Mouse (Mus musculus) layer of hippocampus, postnatal 10 days (tissue): ENCODE results near the gene Ing4. TPM values are rescaled to one million over a fixed set of nuclear protein-coding genes. Genes with fewer than 3 reads are reported as not detected.

ENCODE experiments used
- DNase-seq, 2 experiments: peaks; one replicate each; pipeline ENCODE4 v3.0.0; 2021; ENCODE audit warnings: low spot score in 2 of 2
- long read RNA-seq: library from polyadenylated mRNA; stranded (forward); transcript quantifications from one replicate; pipeline ENCODE4 v2.0.0, GENCODE M21; 2023
- total RNA-seq, 2 experiments: library from RNA; stranded (reverse); gene quantifications; 2 replicates each; pipeline ENCODE4 v1.2.3; 2021

Gene Ing4
- 10 to 100 TPM; 57.4 to 62.4 TPM for total RNA-seq
- long read RNA-seq, transcript Ing4-205 (8 exons, 1,446 nt), result minor isoform, 7 of 97 reads
- long read RNA-seq, transcript Ing4-201 (8 exons, 1,629 nt), result major isoform, 47 of 97 reads
- long read RNA-seq, partial matches to known transcripts, result 5 of 97 reads
- long read RNA-seq, other reads (novel, unspliced or antisense), result 38 of 97 reads

GRCm38 (mm10) chr6:125039533-125040153, at the start of gene Ing4:
Gene Ing4 (plus strand): TSS chr6:125039760.
- peak; percentile 84 to 87 for DNase-seq

- peak; percentile 20 for DNase-seq
Observed at GRCm38 (mm10) chr6:124992241-124992640, 47.3 kb upstream of the Ing4 start.

DNA sequence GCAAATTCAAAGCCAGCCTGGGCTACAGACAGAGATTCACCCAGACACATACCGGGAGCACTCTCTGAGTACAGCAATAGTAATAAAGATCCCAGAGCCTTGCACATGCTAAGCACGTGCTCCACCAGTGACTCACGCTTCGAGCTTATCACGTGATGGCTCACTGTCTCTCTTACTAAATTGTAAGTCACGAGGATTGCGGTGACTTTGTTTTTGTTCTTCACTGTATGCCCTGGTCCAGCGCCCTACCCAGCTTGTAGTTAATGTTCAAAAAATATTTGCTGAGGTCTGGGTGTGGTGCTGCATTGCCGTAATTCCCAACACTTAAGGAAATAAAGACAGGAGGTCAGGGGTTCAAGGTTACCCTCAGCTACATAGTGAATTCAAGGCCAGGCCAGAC, 46.2 kb upstream of the Ing4 start:
- peak in 1 of 2 experiments; percentile 10 for DNase-seq

DNA sequence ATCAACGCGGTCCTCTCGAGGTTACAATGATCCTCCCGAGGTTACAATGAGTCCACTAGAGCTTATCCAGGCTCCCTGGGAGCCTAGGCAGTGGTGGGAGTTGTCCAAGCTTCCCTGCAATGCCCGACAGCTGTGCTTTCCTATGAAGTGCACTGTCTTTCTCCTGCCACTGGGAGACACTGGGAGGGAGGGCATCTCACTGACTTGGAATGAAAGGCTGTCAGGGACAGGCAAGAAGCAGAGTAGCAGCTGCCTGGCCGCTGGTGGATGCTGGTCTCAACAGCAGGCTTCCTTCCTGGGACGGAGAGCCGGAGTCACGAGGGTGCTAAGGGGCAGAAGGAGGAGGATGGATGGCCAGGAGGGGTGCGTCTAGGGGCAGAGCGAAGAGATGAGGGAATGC, 45.7 kb upstream of the Ing4 start:
- peak; percentile 34 to 39 for DNase-seq

DNA sequence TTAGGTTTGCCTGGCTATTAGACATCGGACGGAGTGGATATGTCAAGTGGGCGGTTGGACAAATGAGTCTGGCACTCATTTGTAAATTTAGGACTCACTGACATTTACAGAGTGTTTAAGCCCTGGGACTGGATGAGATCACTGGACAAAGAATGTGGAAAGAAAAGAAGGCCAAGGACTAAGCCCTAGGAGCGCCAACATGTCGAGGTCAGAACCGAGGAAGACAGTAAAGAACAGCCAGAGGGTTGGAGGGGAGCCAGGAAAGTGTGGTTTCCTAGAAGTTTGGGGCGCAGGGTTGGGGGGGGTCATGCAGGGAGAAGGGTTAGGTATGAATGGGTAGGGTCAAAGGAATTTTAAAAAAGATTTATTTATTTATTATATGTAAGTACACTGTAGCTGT, 44.3 kb upstream of the Ing4 start:
- no peak for DNase-seq

DNA sequence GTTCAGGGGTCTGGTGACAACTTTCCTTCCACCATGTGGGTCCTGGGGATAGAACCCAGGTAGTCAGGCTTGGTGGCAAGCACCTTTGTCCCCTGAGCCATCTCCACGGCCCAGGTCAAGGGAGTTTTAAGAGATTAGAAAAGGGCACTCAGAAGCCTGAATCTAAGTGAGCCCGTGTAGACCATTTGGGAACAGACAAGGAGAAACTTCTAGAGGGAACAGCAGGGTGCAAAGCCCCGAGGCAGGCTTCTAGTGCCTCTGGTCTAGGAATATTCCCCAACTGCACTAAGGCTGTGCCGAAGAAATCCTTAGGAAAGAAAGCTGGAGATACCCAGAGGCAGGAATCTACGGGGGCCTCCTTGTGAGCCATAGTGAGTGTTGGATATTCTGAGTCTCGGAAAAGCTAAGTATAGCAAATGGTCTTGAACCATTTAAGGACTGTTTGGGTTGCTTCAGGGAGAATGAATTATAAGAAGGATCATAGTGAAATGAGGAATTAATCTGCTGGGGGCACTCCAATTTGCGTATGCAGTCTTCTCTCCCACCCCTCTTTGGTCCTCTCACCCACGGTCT, 43.6 kb upstream of the Ing4 start:
- DNase-seq, result no peak

- DNase-seq, result peak; percentile 84 to 89
Observed at GRCm38 (mm10) chr6:124996551-124997501, 42.7 kb upstream of the Ing4 start, which contains the start of gene Pianp. Gene Pianp (plus strand): TSS chr6:124996694.

- peak; percentile 38 to 39 for DNase-seq
Observed at GRCm38 (mm10) chr6:124998066-124998465, 41.5 kb upstream of the Ing4 start.

GRCm38 (mm10) chr6:124999091-124999490, 40.5 kb upstream of the Ing4 start:
- DNase-seq, result no peak

DNA sequence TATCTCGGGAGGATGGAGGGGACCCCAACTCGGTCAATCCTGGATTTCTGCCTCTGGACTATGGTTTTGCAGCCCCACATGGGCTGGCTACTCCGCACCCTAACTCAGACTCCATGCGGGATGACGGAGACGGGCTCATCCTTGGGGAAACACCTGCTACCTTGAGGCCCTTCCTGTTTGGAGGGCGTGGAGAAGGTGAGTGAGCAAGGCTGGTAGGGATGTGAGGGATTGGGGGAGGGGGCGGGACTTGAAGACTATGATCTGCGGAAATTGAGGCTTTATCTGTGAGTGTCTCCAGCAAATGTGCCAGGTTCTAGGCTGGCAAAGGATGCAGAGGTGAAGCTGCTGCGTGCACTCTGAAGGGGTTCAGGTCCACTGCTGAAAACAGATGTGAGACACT, 40.0 kb upstream of the Ing4 start:
- DNase-seq, result no peak

GRCm38 (mm10) chr6:125003706-125004105, 35.9 kb upstream of the Ing4 start:
- DNase-seq, result no peak

DNA sequence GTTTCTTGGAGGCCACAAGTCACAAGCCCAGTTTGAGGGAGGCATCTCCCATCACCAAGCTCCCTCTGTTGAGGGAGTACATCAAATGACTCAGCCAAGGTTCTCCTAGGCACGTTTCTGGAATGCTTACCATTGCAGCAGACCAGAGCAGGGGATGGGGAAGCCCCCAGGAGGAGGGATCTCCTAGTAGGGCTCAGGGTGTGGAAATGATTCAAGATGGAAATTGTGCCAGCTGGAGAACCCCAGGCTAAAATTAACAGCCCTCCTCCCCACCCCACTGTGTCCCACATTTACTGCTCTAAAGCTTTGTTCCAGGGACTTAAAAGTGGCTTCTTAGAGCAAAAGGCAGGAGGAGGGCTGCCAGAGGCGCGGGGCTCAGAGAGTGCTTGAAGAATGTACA, 34.5 kb upstream of the Ing4 start:
- no peak for DNase-seq

- no peak for DNase-seq
Observed at GRCm38 (mm10) chr6:125008060-125008459, 31.5 kb upstream of the Ing4 start.

GRCm38 (mm10) chr6:125008586-125009128, 30.9 kb upstream of the Ing4 start:
- peak; percentile 97 for DNase-seq

DNA sequence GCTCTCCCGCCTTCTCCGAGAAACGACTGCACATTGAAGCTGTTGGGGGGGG, 30.6 kb upstream of the Ing4 start, which contains the start of gene Zfp384:
Zfp384 (plus strand) TSS at position 17 of the 52 bp plus-strand sequence.
- DNase-seq, result no peak

GRCm38 (mm10) chr6:125009181-125010073, 30.1 kb upstream of the Ing4 start:
- DNase-seq, result peak; percentile 69 to 77

- no peak for DNase-seq
Observed at GRCm38 (mm10) chr6:125017682-125018081, 21.9 kb upstream of the Ing4 start.

- DNase-seq, result peak; percentile 54
Observed at GRCm38 (mm10) chr6:125030532-125030931, 9.0 kb upstream of the Ing4 start.

GRCm38 (mm10) chr6:125031604-125032003, 8.0 kb upstream of the Ing4 start:
- no peak for DNase-seq

GRCm38 (mm10) chr6:125038666-125039065, 894 bp upstream of the Ing4 start:
- DNase-seq, result no peak

DNA sequence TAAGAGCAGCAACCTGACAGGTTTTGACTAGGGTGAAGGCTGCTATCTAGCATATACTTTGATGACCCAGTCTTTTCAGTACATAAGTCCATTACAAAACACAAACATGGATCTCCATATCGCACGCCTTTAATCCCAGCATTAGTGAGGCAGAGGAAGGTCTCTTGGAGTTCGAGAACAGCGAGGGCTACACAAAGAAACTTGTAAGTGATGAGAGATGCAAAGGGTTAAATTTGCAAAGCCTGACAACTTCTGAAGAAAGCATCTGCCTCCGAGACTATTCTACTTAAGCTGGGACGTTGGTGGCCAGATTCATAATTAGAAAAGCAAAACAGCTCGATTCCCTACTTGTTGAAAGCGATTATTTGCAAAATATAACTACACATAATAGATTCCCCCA, 429 bp upstream of the Ing4 start:
- DNase-seq, result no peak
